Mouse (Mus musculus): Measurements from ENCODE around the gene Gm7954. TPM values are rescaled to one million over a fixed set of nuclear protein-coding genes. Genes with fewer than 3 reads are reported as not detected.
"Not testable (repeated sequence)": the region's sequence is repeated elsewhere in the genome, so short reads cannot be mapped to it uniquely, and the experiment has no call there.

Gene Gm7954
- polyA plus RNA-seq (2015; fragmentation: Nextera tagmentation; extraction: Ambion mirVana) = not detected in 2 replicates

DNA sequence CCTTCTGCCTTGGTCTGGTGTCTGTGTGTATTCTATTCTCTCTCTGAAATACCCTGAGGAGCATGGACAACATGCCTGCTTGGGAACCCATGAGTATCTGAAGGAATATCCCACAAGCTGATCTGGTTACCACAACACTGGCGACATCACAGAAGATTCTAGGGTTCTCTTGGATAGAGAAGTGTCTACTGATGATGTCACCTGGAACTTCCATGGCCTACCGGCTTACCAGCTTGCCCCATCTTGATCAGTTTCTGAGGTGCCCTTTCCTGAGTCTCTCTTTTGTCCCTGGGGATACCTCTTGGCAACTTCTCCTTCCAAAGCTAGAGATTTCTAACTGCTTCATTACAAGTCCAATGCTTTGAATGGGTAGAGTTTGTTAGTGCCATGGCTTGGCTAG lies at the start of gene Gm7954:
Gm7954 (minus strand) TSS at position 101 of the 400 bp plus-strand sequence.
- not testable (repeated sequence) for H3K36me3 ChIP-seq (ENCODE audit: control insufficient read depth, insufficient read depth, low read length); H3K27me3 ChIP-seq (ENCODE audit: control insufficient read depth, insufficient read depth, low read depth, low read length); ATAC-seq; H3K4me3 ChIP-seq (ENCODE audit: low read depth, low read length); H3K9me3 ChIP-seq (replicated peaks; ENCODE audit: control insufficient read depth, low read length, poor library complexity, severe bottlenecking); H3K9ac ChIP-seq (ENCODE audit: low read depth, low read length); H3K4me2 ChIP-seq (ENCODE audit: low read length); H3K4me1 ChIP-seq (ENCODE audit: control insufficient read depth, insufficient read depth, low read length); H3K27ac ChIP-seq (ENCODE audit: low read length)
- no CpG with 5 or more reads among the region's 2 CpGs for WGBS

DNA sequence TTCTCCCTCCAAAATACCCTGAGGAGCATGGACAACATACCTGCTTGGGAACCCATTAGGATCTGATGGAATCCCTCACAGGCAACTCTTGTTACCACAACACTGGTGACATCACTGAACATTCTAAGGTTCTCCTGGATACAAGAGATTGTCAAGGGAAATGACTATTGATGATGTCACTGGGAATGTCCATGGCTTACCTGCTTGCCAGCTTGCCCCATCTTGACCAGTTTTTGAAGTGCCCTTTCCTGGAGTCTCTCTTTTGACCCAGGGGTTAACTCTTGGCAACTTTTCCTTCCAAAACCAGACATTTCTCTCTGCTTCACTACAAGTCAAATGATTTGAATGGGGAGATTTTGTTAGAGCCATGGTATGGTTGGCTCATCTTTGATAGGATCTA lies 36.1 kb upstream of the Gm7954 start, which contains the start of gene Gm3486:
Gm3486 (minus strand) TSS at position 101 of the 400 bp plus-strand sequence.
- not testable (repeated sequence) for ATAC-seq

DNA sequence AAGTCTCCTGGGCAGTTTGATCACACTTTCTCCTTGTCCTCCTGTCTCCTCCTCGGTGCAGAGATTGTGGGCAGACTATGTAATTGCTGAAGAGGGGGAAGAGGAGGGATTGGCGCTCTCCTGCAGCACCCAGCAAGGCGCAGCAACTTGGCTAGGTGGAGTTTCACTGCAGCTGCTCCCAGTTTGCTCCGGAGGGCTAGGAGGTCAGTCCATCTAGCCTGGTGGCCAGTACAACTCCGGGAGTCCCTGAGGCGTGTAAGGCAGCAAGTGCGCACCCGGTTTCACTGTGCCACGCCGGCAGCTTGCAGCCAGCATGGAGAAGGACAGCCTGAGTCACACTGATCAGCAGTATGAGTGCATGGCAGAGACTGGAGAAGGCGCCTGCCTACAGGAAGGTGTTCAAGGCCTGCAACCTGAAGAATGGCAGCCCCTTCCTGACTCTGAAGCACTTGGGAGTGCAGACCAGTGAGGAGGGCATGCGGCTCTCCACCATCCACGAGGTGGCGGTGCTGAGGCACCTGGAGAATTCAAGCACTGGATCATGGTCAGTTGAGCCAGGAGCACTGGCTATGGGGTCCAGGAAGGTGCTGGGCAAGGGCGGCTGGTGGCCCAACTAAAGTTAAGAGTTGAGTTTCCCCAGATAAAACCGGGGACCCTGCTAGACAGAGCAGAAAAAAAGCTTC lies 27.8 kb downstream of the Gm7954 start:
- not testable (repeated sequence) for H3K27ac ChIP-seq (ENCODE audit: low read length); H3K36me3 ChIP-seq (ENCODE audit: control insufficient read depth, insufficient read depth, low read length); H3K9me3 ChIP-seq (replicated peaks; ENCODE audit: control insufficient read depth, low read length, poor library complexity, severe bottlenecking); H3K4me1 ChIP-seq (ENCODE audit: control insufficient read depth, insufficient read depth, low read length); H3K9ac ChIP-seq (ENCODE audit: low read depth, low read length); H3K27me3 ChIP-seq (ENCODE audit: control insufficient read depth, insufficient read depth, low read depth, low read length); ATAC-seq; H3K4me3 ChIP-seq (ENCODE audit: low read depth, low read length)
- WGBS = 9% methylated on average over 10 of the region's 16 CpGs
- H3K4me2 ChIP-seq (ENCODE audit: low read length) = peak overlapping the region; percentile 32

More for the DNA sequence above, 36.1 kb upstream of the Gm7954 start, which contains the start of gene Gm3486:
- not testable (repeated sequence) for H3K9ac ChIP-seq (ENCODE audit: low read depth, low read length); H3K27ac ChIP-seq (ENCODE audit: low read length); H3K4me3 ChIP-seq (ENCODE audit: low read depth, low read length); H3K9me3 ChIP-seq (replicated peaks; ENCODE audit: control insufficient read depth, low read length, poor library complexity, severe bottlenecking); H3K4me2 ChIP-seq (ENCODE audit: low read length); H3K36me3 ChIP-seq (ENCODE audit: control insufficient read depth, insufficient read depth, low read length); H3K27me3 ChIP-seq (ENCODE audit: control insufficient read depth, insufficient read depth, low read depth, low read length); H3K4me1 ChIP-seq (ENCODE audit: control insufficient read depth, insufficient read depth, low read length)

DNA sequence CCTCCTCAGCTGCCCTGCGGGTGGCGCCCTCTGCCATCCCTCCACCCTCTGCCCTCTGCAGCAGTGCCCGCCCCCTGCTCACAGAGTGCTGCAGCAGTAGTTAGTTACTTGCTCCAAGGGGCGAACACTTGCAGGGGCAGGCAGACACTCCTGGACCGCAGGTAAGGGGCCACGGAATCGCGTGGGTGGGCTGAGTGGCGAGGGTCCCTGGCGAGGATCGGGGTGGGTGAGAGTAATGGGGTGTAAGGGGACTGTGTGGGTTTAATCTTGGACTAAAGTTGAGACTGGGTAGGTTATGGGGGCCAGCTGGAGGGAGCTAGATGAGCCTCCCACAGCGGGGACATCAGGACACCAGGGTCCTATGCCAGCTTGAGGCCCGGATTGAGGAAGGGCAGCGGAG lies 28.6 kb downstream of the Gm7954 start:
- not testable (repeated sequence) for H3K27ac ChIP-seq (ENCODE audit: low read length); H3K4me3 ChIP-seq (ENCODE audit: low read depth, low read length); H3K9me3 ChIP-seq (replicated peaks; ENCODE audit: control insufficient read depth, low read length, poor library complexity, severe bottlenecking); H3K4me1 ChIP-seq (ENCODE audit: control insufficient read depth, insufficient read depth, low read length); H3K36me3 ChIP-seq (ENCODE audit: control insufficient read depth, insufficient read depth, low read length); H3K9ac ChIP-seq (ENCODE audit: low read depth, low read length); ATAC-seq; H3K27me3 ChIP-seq (ENCODE audit: control insufficient read depth, insufficient read depth, low read depth, low read length)
- 9% methylated on average over 14 of the region's 14 CpGs for WGBS
- H3K4me2 ChIP-seq (ENCODE audit: low read length) = peak overlapping the region; percentile 32

DNA sequence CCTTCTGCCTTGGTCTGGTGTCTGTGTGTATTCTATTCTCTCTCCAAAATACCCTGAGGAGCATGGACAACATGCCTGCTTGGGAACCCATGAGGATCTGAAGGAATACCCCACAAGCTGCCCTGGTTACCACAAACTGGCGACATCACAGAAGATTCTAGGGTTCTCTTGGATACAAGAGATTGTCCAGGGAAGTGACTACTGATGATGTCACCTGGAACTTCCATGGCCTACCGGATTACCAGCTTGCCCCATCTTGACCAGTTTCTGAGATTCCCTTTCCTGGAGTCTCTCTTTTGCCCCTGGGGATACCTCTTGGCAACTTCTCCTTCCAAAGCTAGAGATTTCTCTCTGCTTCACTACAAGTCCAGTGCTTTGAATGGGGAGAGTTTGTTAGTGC lies 45.1 kb downstream of the Gm7954 start, which contains the start of gene Gm6482:
Gm6482 (minus strand) TSS at position 101 of the 400 bp plus-strand sequence.
- not testable (repeated sequence) for ATAC-seq; H3K9ac ChIP-seq (ENCODE audit: low read depth, low read length); H3K27ac ChIP-seq (ENCODE audit: low read length); H3K4me3 ChIP-seq (ENCODE audit: low read depth, low read length); H3K9me3 ChIP-seq (replicated peaks; ENCODE audit: control insufficient read depth, low read length, poor library complexity, severe bottlenecking); H3K27me3 ChIP-seq (ENCODE audit: control insufficient read depth, insufficient read depth, low read depth, low read length); H3K4me2 ChIP-seq (ENCODE audit: low read length); H3K36me3 ChIP-seq (ENCODE audit: control insufficient read depth, insufficient read depth, low read length); H3K4me1 ChIP-seq (ENCODE audit: control insufficient read depth, insufficient read depth, low read length)
- WGBS = no CpG with 5 or more reads among the region's 2 CpGs

Other genes with a start within 250 kb of the Gm7954 start
- 0.24 and 0.40 TPM in 2 replicates for gene Gm2832, start 174.7 kb downstream of the Gm7954 start, polyA plus RNA-seq (2015; fragmentation: Nextera tagmentation; extraction: Ambion mirVana)
- not detected in 2 replicates for gene Gm5798, start 104.9 kb downstream of the Gm7954 start, polyA plus RNA-seq (2015; fragmentation: Nextera tagmentation; extraction: Ambion mirVana)
- gene Gm7945, start 67.1 kb downstream of the Gm7954 start, polyA plus RNA-seq (2015; fragmentation: Nextera tagmentation; extraction: Ambion mirVana) = not detected in 2 replicates
- gene Gm6482, start 45.2 kb downstream of the Gm7954 start, polyA plus RNA-seq (2015; fragmentation: Nextera tagmentation; extraction: Ambion mirVana) = not detected in 2 replicates
- gene Gm3486, start 36.0 kb upstream of the Gm7954 start, polyA plus RNA-seq (2015; fragmentation: Nextera tagmentation; extraction: Ambion mirVana) = 0.29 TPM in 1 of 2 replicates, not detected in the other
- not detected in 2 replicates for gene Gm7970, start 102.1 kb upstream of the Gm7954 start, polyA plus RNA-seq (2015; fragmentation: Nextera tagmentation; extraction: Ambion mirVana)
- gene 1700049E17Rik2, start 119.7 kb upstream of the Gm7954 start, polyA plus RNA-seq (2015; fragmentation: Nextera tagmentation; extraction: Ambion mirVana) = not detected in 2 replicates
- gene Gm3072, start 171.1 kb upstream of the Gm7954 start, polyA plus RNA-seq (2015; fragmentation: Nextera tagmentation; extraction: Ambion mirVana) = not detected in 2 replicates
- gene Gm3676, start 193.0 kb upstream of the Gm7954 start, polyA plus RNA-seq (2015; fragmentation: Nextera tagmentation; extraction: Ambion mirVana) = not detected in 2 replicates
- gene Gm8068, start 248.4 kb upstream of the Gm7954 start, polyA plus RNA-seq (2015; fragmentation: Nextera tagmentation; extraction: Ambion mirVana) = not detected in 2 replicates

Data from midbrain, embryonic 16.5 days (tissue).